Mouse (Mus musculus): ENCODE data around the gene Fntb.
"Not testable (repeated sequence)": the region's sequence is repeated elsewhere in the genome, so short reads cannot be mapped to it uniquely, and the experiment has no call there.

Gene Fntb

DNA sequence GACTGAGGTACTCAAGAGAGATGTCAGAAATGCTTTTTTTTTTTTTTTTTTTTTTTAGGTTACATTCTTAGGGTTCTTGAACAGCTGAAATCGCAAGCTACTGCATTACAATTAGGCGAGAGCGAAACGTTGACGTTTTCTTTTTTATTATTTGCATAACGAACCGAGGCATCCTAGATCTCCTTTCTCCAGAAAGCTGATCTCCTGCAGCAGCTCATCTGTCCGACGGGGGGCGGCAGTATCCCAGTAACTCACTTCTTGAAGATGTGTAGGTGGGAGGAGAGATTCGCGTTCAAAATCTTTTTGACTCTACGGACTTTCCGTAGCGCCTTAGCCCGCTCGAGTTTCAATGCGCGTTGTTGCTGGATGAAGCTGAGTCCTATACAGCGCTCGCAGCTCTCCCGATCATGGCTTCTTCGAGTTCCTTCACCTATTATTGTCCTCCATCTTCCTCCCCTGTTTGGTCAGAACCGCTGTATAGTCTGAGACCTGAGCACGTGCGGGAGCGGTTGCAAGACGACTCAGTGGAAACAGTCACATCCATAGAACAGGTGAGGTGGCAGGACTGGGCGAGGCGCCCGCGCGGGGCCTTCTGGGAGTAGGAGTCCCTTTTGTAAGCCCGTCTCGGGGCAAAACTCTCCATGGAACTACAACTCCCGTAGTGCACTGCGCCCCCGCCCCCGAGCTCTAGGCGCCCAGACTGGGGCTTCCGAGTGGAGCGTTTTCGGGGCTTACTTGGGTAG, 71.9 kb downstream of the Fntb start:
- peak; percentile 96 for DNase-seq (ENCODE audit: low spot score in 2 of 2)

DNA sequence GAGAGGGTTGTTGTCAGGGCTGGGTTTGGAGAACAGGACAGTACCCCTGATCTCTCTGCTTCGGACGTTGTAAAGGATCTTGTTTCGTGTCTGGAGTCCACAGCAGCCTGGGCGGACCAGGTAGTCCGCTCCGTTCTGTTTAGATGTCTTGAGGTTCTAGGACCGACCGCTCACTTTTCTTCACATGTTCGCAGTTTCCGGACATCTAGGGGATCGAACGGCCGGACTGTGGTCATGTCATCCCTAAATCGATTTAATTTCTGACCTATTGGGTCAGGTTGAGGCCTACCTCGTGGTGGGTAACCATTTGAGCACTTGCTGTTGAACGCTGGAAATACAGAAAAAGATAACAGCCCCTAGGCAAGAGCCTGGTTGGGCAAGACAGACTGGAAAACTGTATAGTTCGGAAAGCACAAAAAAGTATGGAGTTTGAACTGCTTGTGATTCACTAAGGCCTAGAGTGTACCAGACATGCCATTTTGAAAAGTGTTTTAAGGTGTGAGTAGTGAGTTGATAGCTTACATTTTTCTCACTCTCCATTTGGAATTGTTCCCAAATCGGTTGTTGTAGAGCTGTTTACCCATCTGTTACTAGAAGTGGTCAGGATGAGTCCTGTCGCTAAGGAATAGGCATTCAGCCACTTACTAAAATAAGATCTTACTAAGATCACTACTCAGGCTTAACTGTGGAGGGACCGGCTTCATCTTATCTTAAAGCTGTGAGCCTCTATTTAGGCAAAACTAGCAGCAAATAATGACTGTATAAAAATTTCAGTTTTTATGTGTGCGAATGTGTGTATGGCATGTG, 72.7 kb downstream of the Fntb start:
- DNase-seq (ENCODE audit: low spot score in 2 of 2), result no peak

DNA sequence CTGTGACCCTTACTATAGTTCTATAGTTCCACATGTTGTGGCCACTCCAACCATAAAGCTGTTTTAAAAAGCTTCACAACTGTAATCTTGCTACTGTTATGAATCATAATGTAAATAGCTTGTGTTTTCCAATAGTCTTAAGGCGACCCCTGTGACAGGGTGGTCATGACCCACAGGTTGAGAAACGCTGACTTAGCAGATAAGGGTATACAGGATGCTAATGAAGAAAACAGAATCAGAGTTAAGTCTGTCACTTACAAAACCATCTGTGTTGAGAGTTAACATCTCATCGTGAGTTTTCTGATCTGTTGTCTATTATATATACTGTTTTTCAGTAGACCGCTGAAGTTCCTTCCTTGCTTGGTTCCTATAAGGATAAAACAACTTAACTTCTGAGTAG, 73.9 kb downstream of the Fntb start:
- no peak for DNase-seq (ENCODE audit: low spot score in 2 of 2)

DNA sequence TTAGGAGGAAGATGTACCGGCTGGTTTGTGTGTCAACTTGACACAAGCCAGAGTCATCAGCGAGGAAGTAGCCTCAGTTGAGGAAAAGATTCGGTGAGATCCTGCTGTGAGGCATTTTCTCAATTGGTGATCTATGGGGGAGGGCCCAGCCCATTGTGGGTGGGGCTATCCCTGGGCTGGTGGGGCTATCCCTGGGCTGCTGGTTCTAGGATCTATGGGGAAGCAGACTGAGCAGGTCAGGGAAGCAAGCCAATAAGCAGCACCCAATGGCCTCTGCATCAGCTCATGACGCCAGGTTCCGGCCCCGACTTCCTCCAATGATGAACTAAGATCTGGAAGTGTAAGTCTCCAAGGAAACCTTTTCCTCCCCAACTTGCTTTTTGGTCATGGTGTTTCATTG, 74.7 kb downstream of the Fntb start:
- no peak for DNase-seq (ENCODE audit: low spot score in 2 of 2)

DNA sequence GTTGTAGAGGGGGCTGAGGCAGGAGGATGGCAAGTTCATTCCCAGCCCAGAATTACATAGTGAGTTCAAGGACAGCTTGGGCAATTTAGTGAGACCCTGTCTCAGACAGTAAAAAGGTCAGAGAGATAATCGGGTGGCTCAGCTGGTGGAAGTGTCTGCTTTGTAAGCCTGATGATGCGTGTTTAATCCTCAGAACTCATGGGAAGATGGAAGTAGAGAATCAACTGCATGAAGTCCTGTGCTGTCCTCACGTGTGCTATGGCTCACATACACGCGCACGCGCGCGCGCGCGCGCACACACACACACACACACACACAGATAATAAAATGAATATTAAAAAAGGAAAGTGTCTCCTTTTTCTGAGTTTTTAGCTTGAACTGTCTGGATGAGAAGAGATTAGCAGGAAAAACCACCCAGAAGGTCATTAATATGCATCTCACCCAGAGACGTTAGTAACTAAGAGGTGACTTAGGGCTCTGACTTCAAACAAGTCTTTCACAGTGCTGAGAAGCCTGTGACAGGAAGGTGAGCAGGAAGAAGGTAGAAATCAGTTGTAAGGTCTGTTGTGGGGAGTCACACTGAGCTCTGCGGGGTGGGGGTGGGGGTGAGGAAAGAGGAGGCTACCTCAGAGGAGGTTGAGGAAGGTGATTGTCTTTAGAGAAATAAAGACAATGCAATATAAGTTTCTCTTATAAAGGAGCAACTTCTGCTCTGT, 79.1 kb downstream of the Fntb start:
- no peak for DNase-seq (ENCODE audit: low spot score in 2 of 2)

DNA sequence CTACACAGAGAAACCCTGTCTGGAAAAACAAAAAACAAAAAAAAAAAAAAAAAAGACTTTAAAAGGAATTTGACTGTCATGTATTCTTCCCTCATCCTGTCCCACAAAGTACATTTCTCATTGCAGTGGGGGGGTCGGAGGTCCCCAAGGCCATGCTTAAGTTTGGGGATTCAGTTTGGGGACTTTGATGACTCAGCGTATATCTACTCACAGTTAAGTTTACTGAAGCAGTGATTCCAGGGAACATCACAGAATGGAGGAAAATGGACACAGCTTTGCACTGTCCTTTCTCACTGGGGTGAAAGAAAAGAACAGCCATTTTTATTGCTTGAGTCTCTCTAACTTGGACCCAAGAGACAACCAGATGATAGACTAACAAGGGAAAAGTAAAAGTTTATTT, 87.0 kb downstream of the Fntb start:
- DNase-seq (ENCODE audit: low spot score in 2 of 2), result no peak

DNA sequence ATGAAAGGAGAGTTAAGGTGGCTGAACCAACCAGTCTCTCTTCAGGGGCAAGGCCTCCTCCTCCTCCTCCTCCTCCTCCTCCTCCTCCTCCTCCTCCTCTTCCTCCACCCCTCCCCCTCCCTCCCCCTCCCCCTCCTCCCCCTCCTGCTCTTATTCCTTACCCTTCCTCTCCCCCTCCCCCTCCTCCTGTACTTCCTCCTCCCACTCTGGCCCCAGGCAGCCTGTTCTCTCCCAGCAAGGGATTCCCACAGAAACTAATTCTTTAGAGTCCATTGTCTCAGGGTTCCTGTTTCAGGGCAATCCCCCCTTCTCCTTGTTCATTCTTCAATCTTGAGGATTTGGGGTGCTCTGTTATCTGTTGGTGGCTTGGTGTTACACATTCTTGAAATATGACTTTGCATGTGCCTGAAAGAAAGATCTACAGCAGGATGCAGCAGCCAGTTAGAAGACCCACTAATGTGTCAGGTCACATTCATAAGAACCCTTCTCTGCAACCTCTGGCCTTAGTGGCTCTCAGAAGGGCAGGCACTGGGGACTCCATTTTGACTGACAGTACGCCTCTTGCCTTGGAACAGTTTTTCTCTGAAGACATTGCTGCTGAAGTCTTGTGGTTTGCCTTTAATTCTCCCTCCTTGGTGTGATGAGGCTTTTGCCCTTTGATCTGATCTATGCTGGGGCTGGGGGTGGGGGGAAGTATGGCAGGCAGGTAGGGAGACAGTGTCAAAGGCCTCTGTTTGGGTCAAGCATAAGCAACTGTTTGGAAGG, 88.2 kb downstream of the Fntb start:
- no peak for DNase-seq (ENCODE audit: low spot score in 2 of 2)

DNA sequence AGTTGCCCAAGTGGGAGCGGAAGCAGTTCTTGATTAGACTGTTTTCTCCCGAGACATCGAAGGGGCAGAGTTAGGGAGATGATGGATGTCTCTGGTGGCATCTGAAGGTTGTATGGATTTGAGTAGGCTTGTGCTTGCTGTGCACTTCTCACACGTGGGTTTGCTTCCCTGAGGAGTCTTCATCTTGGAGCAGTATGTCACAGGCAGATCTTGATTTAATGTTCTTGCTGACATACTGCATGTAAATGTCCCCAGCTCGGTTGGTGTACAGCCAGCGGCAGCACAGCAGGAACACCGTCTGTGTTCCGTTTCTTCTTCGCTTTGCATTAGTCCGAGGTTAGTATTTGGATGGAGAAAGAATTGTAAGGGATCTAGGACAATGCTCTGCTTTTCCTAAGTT, 91.7 kb downstream of the Fntb start:
- no peak for DNase-seq (ENCODE audit: low spot score in 2 of 2)

DNA sequence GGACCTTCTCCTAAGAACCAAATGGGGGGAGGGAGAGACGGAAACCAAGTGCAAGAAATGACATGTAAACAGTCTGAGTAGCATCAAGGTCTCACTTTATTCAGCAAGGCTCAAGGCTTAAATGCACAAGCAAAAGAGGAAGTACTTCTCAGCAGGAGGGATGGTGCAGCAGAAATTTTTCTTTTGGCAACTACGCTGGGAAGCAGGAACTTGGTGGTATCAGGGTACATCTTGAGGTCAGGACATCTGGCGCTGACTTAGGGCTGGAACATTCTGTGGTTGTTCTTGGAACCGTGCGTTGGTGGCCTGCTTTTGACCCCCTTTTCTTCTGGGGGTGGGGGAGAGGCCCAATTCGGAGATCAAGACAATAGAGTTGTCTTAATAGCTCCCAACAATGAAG, 93.4 kb downstream of the Fntb start:
- not testable (repeated sequence) for DNase-seq (ENCODE audit: low spot score in 2 of 2)

DNA sequence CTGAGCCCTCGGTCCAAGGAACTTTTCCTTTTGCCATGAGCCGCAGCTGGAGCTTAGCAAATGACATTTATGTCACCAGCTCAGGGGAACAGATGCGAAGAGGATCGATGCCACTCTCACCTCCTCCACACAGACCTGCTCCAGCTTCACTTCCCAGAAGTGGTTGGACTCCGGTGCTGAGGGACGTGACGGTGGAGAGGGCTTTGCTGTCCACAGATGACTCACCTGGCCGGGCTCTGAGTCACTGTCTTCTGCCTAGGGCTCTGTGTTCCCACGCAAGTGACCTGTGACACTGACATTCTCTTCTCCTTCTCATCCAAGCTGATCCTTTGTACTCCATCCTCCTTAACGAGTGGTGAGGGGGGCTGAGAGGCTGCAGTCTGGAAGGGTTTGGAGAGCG, 98.3 kb downstream of the Fntb start:
- DNase-seq (ENCODE audit: low spot score in 2 of 2), result no peak

DNA sequence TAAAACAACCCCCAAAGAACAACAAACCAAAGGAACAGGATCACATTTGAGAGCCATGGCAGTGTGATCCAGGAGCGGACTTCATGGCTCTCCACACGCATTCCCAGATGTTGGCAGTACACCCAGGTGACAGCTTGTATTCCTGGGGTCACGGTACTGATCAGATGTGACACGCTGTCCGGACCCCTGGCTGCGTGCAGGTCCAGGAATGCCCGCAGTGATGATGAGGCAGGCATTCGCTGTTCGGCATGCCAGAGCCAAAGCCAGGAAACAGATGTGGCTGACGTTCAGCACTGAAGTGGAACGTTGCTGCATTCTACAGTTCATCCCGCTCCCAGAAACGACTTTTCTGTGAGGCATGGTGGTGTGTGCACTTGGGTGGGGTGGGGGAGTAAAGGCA, 99.9 kb downstream of the Fntb start:
- no peak for DNase-seq (ENCODE audit: low spot score in 2 of 2)

DNA sequence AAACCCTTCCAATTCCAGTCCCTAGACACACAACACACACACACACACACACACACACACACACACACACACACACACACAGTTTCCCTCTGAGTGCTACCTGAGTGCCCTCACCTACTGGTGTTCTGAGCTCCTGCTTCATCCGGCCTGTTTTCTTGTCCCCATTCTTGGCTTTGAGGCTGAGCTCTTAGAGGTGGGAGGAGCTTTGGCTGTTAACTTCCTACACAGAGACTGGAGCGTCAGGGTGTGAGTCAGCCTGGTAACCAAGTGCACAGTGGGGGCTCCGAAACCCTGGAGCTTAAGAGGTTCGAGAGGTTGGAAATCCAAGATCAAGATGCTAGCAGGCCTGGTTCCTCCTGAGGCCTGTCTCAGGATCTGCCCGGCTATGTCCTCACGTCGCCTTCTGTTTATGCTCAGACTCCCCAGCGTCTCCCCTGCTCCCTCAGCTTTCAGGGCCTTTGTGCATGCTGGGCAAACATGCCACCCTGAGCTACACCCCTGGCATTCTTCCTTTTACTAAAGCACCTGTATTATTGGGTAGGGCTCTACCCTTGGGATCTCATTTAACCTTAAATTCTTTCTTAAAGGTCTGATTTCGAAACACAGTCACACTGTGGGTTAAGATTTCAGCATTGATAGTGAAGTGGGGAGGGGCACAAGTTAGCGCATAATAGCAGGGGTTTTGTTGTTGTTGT, 102.3 kb downstream of the Fntb start:
- DNase-seq (ENCODE audit: low spot score in 2 of 2), result no peak

DNA sequence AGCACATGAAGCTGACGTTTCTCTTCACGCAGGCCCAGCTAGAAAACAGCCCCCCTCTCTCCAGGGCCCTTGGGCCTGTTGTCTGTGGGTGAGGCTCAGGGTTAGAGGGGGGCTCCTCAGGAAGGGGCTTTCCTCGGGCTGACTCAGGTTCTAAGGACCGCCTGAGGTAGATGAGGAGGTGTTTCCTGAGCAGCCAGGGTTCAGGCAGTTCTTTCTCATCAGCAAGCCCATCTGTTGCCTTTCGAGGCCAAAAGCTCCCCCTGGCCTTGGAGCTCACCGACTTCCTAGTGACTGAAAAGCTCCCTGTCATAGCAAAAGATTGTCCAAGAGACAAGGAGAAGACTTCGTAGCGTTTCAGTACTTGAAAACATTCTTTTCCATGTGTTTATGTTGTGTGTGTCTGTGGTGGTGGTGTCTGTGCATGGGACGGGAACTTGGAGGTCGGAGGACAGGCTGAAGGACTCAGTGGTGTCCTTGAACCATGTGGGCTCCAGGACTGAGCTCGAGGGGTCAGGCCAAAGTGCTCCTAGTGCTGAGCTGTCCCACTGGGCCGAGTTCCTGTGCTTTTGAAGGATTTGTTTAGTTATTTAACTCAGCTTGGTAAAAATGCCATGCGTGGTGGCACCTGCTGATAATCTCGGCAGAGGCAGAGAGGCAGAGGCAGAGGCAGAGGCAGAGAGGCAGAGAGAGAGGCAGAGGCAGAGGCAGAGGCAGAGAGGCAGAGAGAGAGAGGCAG, 103.2 kb downstream of the Fntb start:
- DNase-seq (ENCODE audit: low spot score in 2 of 2), result no peak

DNA sequence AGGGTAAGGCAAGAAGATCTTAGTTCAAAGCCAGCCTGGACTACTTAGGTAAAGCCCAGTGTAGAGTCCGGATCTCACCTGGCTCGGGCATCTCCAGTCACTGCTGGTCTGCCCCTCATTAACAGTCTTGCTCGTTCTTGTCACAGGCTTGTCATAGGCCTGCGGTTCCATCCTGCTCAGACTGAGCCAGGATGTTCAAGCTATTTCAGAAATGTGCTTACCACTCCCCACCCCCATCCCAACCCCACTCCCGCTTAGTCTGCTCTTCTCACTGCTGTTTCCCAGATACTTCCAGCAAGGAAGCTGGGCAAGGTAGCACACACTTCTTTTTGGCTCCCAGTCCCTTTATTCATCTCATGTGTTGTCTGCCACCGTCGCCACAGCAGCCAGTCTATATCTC, 104.2 kb downstream of the Fntb start:
- no peak for DNase-seq (ENCODE audit: low spot score in 2 of 2)

DNA sequence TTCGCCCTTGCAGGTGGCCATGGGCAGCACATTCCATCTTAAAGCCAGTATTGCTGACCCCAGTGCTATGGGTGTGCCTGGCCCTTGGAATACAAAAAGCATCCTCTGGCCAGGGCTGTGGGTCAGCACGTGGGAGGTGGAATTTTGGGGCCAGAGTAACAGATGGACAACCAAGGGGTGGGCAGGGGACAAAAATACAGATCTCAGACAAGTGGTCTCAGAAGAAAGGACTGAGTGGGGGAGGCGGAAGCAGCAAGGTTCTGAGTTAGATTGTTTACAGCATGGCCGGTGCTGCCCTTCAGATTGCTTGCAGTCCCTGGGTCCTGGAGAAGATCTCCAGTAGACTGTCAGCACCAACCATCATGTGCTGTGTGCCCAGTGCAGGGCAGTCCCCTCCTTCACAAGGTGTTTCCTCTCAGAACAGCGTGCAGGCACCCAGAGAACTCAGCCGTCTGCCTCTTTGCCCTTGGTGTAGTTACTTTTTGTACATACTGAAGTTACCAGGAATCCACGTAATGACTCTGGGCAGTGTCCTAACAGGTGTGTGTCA, 107.5 kb downstream of the Fntb start:
- no peak for DNase-seq (ENCODE audit: low spot score in 2 of 2)

DNA sequence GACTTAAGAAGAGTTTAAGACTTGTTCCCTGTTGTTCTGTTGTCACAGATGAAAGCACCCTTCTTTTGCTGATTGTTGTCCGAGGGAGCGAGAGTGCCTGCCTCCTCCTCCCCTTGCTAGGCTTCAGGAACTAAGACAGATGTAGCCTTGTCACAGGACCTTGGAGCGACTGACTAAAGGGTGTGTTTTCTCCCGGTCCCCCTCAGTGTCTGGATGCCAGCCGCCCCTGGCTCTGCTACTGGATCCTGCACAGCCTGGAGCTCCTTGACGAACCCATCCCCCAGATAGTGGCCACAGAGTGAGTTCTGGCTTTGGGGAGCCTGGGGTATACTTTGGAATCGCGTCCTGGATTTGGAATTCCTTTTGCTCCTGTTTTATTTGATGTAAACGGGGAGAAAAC, 109.4 kb downstream of the Fntb start:
- DNase-seq (ENCODE audit: low spot score in 2 of 2), result no peak

DNA sequence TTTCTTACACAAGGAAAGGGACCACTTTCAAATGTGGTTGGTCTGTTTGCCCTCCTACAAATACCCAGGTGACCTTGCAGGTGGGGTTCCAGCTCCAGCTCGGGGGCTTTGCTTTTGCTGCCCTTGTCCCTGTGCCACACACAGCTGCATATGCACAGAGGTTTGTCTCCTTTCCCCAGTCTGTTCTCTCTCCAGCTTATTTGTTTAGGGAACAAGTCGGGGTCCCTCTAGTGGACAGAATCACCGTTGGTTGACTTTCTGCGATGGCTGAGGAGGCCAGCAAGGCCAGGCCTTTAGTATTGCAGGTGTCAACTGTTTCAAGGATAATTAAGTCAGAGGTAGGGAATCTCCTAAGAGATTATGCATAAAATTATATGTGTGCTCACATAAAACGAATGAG, 113.9 kb downstream of the Fntb start:
- peak in 1 of 2 experiments; percentile 64 for DNase-seq (ENCODE audit: low spot score in 2 of 2)

DNA sequence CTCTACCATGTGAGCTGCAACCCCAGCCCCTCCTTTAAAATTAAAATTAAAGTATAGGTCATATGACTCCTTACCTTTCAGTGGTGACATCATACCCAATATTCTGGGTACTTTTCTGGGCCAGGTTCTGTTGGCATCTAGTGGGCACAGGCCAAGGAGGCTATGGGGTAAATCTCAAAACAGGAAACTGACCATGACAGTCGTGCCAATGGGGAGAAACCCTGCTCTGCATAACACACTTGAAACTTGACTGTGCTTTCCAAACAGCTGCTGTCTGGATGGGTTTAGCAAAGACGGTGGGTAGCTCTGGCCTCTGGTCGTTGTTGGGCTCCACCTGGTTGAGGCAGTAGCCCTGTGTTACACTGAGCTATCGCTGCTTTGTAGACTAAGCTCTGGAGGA, 114.7 kb downstream of the Fntb start:
- DNase-seq (ENCODE audit: low spot score in 2 of 2), result no peak

DNA sequence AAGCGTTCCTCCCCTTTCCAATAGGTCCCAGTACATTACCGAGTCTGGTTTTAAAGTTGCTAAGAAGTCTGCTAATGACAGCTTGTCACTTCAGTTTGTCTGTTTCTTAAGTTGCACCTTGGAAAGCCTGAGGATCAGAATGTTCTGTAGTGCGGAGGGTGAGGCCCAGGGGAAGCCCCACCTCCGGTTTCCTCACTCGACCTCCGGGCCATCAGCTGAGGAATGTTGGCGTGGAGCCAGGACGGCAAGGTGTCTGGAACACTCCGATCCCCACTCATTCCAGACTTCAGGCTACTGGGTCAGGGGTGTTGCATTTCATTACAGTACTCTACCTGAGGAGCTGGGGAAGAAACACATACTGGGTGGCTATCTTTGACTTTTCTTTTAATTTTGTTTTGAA, 118.4 kb downstream of the Fntb start:
- DNase-seq (ENCODE audit: low spot score in 2 of 2), result peak; percentile 68 to 85

DNA sequence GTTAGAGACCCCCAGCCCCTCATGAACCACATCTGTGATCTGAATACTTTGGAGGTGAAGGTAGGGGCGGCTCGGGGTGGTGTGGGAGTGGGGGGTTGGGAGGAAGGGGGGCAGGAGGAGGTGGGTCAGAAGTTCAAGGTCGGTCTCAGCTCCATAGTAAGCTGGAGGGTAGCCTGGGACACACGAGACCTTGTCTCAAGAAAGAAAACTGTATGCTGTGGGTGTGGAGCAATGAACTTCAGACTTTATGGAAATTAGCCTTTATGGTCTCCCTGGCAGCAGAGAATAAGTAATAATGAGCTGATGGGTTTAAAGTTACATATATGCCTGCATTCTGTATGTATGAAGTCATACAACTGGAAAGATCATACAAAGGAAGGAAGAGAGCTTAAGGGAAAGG, 119.7 kb downstream of the Fntb start:
- DNase-seq (ENCODE audit: low spot score in 2 of 2), result no peak

Data from urinary bladder, postnatal 4 days (tissue).